Mouse (Mus musculus) spleen, embryonic (tissue): ENCODE measurements around the gene Grip2.

Source experiments
- CTCF ChIA-PET: fragments of 350-600 bp; sonication (Branson Sonifier 250); formaldehyde crosslinking; loops from one replicate; lab custom pipeline; 2022; lab: Charles Lee

The Grip2 gene

GRCm38 (mm10) chr6:91827016-91827570 is at the start of gene Grip2:
Grip2 (minus strand) TSS chr6:91827250.
- CTCF ChIA-PET, result no interaction called here

GRCm38 (mm10) chr6:91872781-91873180 is 45.7 kb upstream of the Grip2 start:
- CTCF ChIA-PET, result no interaction called here

GRCm38 (mm10) chr6:91868091-91868490 is 41.0 kb upstream of the Grip2 start:
- CTCF ChIA-PET, result interaction anchor here (0.6 kb wide), 1 partner anchor 202 kb away, joined by 4 read pairs; no protein-coding TSS in a partner anchor

GRCm38 (mm10) chr6:91865601-91866000 is 38.6 kb upstream of the Grip2 start:
- CTCF ChIA-PET, result no interaction called here

- CTCF ChIA-PET, result no interaction called here
These were observed 37.5 kb upstream of the Grip2 start for GRCm38 (mm10) chr6:91864595-91864994.

GRCm38 (mm10) chr6:91862848-91863247 is 35.8 kb upstream of the Grip2 start:
- CTCF ChIA-PET, result no interaction called here

- CTCF ChIA-PET, result no interaction called here
These were observed 31.3 kb upstream of the Grip2 start for GRCm38 (mm10) chr6:91858339-91858738.

- CTCF ChIA-PET, result no interaction called here
These were observed 25.5 kb upstream of the Grip2 start for GRCm38 (mm10) chr6:91852550-91852949.

GRCm38 (mm10) chr6:91843628-91844153 is 16.6 kb upstream of the Grip2 start:
- CTCF ChIA-PET, result no interaction called here

- CTCF ChIA-PET, result no interaction called here
These were observed 16.0 kb upstream of the Grip2 start for GRCm38 (mm10) chr6:91842897-91843627.

GRCm38 (mm10) chr6:91839010-91839871 is 12.2 kb upstream of the Grip2 start:
- CTCF ChIA-PET, result no interaction called here

- CTCF ChIA-PET, result no interaction called here
These were observed 5.9 kb upstream of the Grip2 start for GRCm38 (mm10) chr6:91832863-91833440.

- CTCF ChIA-PET, result no interaction called here
These were observed 876 bp upstream of the Grip2 start for GRCm38 (mm10) chr6:91827926-91828325.

GRCm38 (mm10) chr6:91818271-91818670 is 8.8 kb downstream of the Grip2 start:
- CTCF ChIA-PET, result no interaction called here

- CTCF ChIA-PET, result interaction anchor here (0.6 kb wide), 1 partner anchor 25 kb away, joined by 3 read pairs; no protein-coding TSS in a partner anchor
These were observed 11.1 kb downstream of the Grip2 start for GRCm38 (mm10) chr6:91815976-91816375.

- CTCF ChIA-PET, result no interaction called here
These were observed 13.4 kb downstream of the Grip2 start for GRCm38 (mm10) chr6:91813611-91814010.

GRCm38 (mm10) chr6:91810007-91810406 is 17.0 kb downstream of the Grip2 start:
- CTCF ChIA-PET, result no interaction called here

GRCm38 (mm10) chr6:91808022-91808421 is 19.0 kb downstream of the Grip2 start:
- CTCF ChIA-PET, result interaction anchor here (0.7 kb wide), 1 partner anchor 18 kb away, joined by 5 read pairs; no protein-coding TSS in a partner anchor

GRCm38 (mm10) chr6:91807169-91807568 is 19.9 kb downstream of the Grip2 start:
- CTCF ChIA-PET, result no interaction called here

GRCm38 (mm10) chr6:91804177-91804576 is 22.9 kb downstream of the Grip2 start:
- CTCF ChIA-PET, result interaction anchor here (0.6 kb wide), 1 partner anchor 27 kb away, joined by 3 read pairs; no protein-coding TSS in a partner anchor

- CTCF ChIA-PET, result no interaction called here
These were observed 28.6 kb downstream of the Grip2 start for GRCm38 (mm10) chr6:91798496-91798895.
